Mouse (Mus musculus) testis, adult 2 months (tissue): ENCODE measurements around the gene Ost4.

Source experiments
- CTCF ChIP-seq: fragments of 200-500 bp; IDR thresholded peaks from 2 replicates; pipeline ENCODE4 v1.5.1; 2012; ENCODE audit warnings: low read depth, mild to moderate bottlenecking, inconsistent platforms, low read length, moderate library complexity; ENCODE audit not compliant: control insufficient read depth, insufficient read depth, insufficient replicate concordance
- POLR2A ChIP-seq: fragments of 200-500 bp; IDR thresholded peaks from 2 replicates; pipeline ENCODE4 v1.6.1; 2012; ENCODE audit warnings: low read depth, mild to moderate bottlenecking, inconsistent platforms, low read length, moderate library complexity; ENCODE audit not compliant: control insufficient read depth

GRCm38 (mm10) chr5:30909863-30910262, 2.3 kb upstream of the Ost4 start:
- TF ChIP-seq POLR2A (no peak), CTCF (no peak)
